Mouse (Mus musculus): ENCODE results near the gene Slc22a6.

DNA sequence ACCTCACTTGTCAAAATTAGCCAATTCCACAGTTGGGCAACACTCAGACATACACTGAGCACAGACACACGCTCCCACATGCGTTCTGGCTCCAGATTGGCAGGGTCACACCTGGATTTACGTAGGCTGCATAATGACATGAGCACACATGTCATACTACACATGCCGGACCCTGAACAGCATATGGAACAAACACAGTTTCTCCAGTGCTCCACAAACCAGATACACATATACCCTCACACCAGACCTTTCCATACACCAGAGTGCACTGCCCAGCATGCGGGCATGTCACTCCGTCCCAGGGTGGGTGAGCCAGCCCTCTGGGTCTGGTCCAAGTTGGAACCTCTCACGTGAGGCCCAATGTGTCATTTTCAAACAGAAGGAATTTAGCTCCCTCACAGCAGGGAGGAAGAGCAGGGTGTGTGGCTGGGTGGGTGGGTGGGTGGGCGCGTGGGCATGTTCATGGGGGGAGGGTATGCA is 45.6 kb downstream of the Slc22a6 start, which contains the start of gene Chrm1:
- TF ChIP-seq POLR2A (IDR thresholded peaks at IDR 0.05; ENCODE audit: low read depth, low read length) (no peak), CHD2 (IDR thresholded peaks at IDR 0.05; ENCODE audit: low read length) (no peak)
